Mouse (Mus musculus) stomach, postnatal 0 days (tissue): ENCODE results near the gene Tmem179b.

Experiments used
- CTCF ChIP-seq: IDR thresholded peaks from 2 replicates; pipeline ENCODE4 v1.5.1; 2016; ENCODE audit warnings: antibody characterized with exemption, low read depth, mild to moderate bottlenecking, moderate library complexity
- EP300 ChIP-seq: optimal IDR thresholded peaks from 2 replicates; pipeline ENCODE3; 2016; ENCODE audit warnings: antibody characterized with exemption

DNA sequence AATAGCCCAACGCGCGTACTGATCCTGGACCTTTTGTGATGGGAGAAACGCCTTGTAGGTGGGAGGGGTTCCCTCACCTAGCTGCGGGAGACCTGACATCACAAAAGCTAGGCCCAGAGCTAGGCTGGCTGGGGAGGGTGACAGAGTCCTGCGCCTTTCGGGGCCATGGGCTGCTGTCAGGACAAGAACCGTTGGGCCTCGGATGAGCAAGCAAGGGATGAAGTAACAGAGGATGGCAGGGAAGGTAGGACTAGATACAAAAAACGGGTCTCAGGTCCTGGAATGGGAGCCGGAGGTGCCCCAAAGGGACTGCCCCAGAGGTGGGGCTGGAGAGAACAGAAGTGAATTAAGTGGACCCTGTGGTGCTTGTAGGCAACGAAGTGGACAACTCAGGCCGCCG is 33.7 kb downstream of the Tmem179b start, which contains the start of gene 1700092M07Rik:
- TF ChIP-seq CTCF: no peak
- no peak for TF ChIP-seq EP300
